Mouse (Mus musculus): ENCODE results near the gene Ttc6.

The Ttc6 gene

DNA sequence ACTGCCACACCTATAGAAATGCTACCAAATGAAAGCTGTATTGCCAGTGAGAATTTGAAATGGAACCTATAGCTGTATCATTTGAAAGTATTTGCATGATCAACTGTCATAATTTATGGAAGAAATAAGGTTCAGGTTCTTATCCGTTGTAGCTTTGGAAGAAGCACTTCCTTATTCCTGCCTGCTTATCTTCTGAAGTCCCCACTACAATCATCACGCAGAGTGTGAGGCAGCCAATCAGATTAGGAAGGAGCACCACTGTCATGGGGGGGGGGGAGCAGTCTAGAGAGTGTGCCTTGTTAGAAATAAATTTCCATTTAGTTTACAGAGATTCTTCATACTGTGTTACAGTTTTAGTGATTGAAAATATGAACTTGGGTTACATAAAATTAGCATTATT, 108.5 kb downstream of the Ttc6 start:
- DNase-seq: no peak

- no peak for DNase-seq
Measured at GRCm38 (mm10) chr12:57684967-57685423, 121.1 kb downstream of the Ttc6 start.

DNA sequence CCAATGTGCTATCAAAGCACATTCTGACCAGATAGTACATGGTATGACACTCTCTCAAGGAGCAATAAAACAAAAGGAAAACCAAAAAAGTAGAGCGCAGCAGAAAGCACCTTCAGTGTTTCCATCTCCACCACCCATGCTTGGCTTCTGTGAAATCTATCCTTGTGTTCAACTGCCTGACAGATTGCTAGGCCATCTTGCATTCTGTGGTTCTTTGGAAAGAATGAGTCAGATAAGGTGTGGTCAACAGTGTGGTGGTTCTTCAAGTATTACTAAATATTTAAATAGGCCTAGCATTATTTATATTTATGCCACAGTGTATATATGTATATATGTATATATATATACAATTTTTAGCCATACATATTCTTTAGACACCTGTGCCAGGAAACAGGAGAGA, 146.1 kb downstream of the Ttc6 start:
- no peak for DNase-seq

DNA sequence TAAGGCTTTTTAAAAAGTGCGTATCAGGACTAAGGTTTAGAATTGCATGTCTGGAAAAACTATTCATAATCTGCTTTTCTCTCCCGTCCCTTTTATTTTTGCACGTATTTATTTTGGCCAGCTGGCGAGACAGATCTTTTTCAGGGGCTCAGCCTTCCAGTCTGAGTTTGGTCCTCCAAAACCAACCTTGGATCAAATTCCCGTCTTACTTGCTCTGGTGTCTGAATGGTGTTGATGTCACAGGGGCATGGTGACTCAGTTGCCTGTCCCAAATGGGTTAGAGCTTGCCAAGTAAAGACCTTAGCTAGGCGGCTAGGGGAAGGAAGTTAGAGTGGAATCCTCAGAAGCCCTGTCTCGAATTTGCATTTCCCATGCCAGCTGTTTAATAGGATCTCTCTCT, 200.8 kb downstream of the Ttc6 start:
- no peak for DNase-seq

GRCm38 (mm10) chr12:57776290-57776997, 212.5 kb downstream of the Ttc6 start:
- no peak for DNase-seq

DNA sequence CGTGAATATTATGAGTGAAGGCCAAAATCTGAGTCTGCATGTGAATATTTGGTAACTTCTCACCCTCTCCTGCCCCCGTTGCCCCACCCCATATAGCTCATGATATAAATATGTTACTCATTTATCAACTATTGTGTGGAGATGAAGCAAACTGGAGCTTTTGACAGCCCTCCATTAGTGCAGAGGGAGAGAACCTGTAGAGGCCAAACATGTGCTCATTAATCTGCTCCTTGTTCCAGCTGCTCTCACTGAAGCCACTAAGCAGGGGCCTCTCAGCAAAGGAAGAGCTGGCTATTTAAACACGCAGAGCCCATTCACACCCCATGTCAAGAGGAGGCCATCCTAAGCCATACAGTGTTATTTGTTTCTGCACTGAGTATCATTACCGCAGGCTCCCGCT, 218.0 kb downstream of the Ttc6 start:
- no peak for DNase-seq

GRCm38 (mm10) chr12:57787471-57787870, 223.6 kb downstream of the Ttc6 start:
- no peak for DNase-seq
